Mouse (Mus musculus) liver, adult 2 months (tissue): ENCODE results near the gene 1500015O10Rik.

Experiments used
- CTCF ChIP-seq: fragments of 200-500 bp; IDR thresholded peaks from 2 replicates; pipeline ENCODE4 v1.5.1; 2011; ENCODE audit warnings: low read depth, low read length, control low read depth
- POLR2A ChIP-seq: fragments of 200-500 bp; IDR thresholded peaks from 2 replicates; pipeline ENCODE4 v1.6.1; 2011; ENCODE audit warnings: low read length, control low read depth; ENCODE audit not compliant: insufficient read depth; ENCODE audit errors: extremely low read depth

GRCm38 (mm10) chr1:43732657-43733056, 2.3 kb downstream of the 1500015O10Rik start:
- TF ChIP-seq CTCF (no peak), POLR2A (no peak)
